ENCODE assay signal across 11 mouse cellular contexts in genomic region chr8:6604232-6604804, GRCm38 (mm10).
A peak's percentile ranks its signal among the peaks of the same experiment; 100 is the strongest.
DNase-seq lines count a peak whose midpoint lies in the region; ATAC-seq lines count a peak whose summit lies in the region.
"Had no signal": no experiment of that assay in that cellular context is flagged by ENCODE, and none has a peak within 500 bp of the region (broad histone marks: within the 10 kb centered on the region; RNA-seq: fewer than 3 reads in every experiment).

No protein-coding gene starts in this region.

- H3K4me3 ChIP-seq in kidney, embryonic 14.5 days (ENCODE audit: low read length): no peak overlapping the region
- no peak overlapping the region for H3K4me3 ChIP-seq in forebrain, embryonic 14.5 days (ENCODE audit: low read depth, low read length)
- no peak overlapping the region for H3K4me3 ChIP-seq in neural tube, embryonic 12.5 days
- H3K4me3 ChIP-seq: heart, embryonic 13.5 days had no signal

- H3K4me2 ChIP-seq in kidney, embryonic 14.5 days (replicated peaks; ENCODE audit: low read depth, low read length): no peak overlapping the region
- H3K4me2 ChIP-seq in forebrain, embryonic 14.5 days (ENCODE audit: low read length): no peak overlapping the region; the same call in 1 of the 2 replicates
- H3K4me2 ChIP-seq in neural tube, embryonic 12.5 days (replicated peaks): no peak overlapping the region
- H3K4me2 ChIP-seq: heart, embryonic 13.5 days; liver, embryonic 11.5 days had no signal

- ATAC-seq in kidney, embryonic 14.5 days (ENCODE audit: low FRiP score, low TSS enrichment): no peak
- ATAC-seq in forebrain, embryonic 14.5 days: peak; percentile 80
- ATAC-seq in neural tube, embryonic 12.5 days (ENCODE audit: low FRiP score, low read depth): 0 out of 2 replicates have a peak, but pooled peaks have one; percentile 30

- no peaks in the 10 kb centered on the region for H3K4me1 ChIP-seq in kidney, embryonic 14.5 days (ENCODE audit: control insufficient read depth, insufficient read depth, low read length)
- H3K4me1 ChIP-seq in forebrain, embryonic 14.5 days (ENCODE audit: control insufficient read depth, insufficient read depth, low read length): peaks cover 6% of the 10 kb centered on the region
- peaks cover 5% of the 10 kb centered on the region for H3K4me1 ChIP-seq in neural tube, embryonic 12.5 days

- H3K9me3 ChIP-seq in kidney, embryonic 14.5 days (ENCODE audit: control insufficient read depth, low read length): no peaks in the 10 kb centered on the region
- H3K9me3 ChIP-seq in forebrain, embryonic 14.5 days (replicated peaks; ENCODE audit: control insufficient read depth, low read length): no peaks in the 10 kb centered on the region
- H3K9me3 ChIP-seq in neural tube, embryonic 12.5 days: no peaks in the 10 kb centered on the region
- H3K9me3 ChIP-seq: heart, embryonic 13.5 days had no signal

- no peak overlapping the region for H3K9ac ChIP-seq in kidney, embryonic 14.5 days (ENCODE audit: low read depth, low read length)
- no peak overlapping the region for H3K9ac ChIP-seq in forebrain, embryonic 14.5 days (ENCODE audit: low read length)
- H3K9ac ChIP-seq in neural tube, embryonic 12.5 days: no peak overlapping the region
- H3K9ac ChIP-seq: heart, embryonic 13.5 days had no signal

- DNase-seq in kidney, adult 9 months: peak; percentile 34
- DNase-seq in forebrain, embryonic 14.5 days (ENCODE audit: low spot score): peak; percentile 85
- DNase-seq in layer of hippocampus, adult 8-10 months (ENCODE audit: low spot score in 2 of 2): peak; percentile 25 to 33
- no peak for DNase-seq in thymus, postnatal 25 days
- DNase-seq in embryo, embryonic 10.5 days (ENCODE audit: low spot score): no peak
- DNase-seq in adrenal gland, postnatal 10 days: no peak
- DNase-seq: kidney, adult 18-20 months had no signal

- no peaks in the 10 kb centered on the region for H3K36me3 ChIP-seq in kidney, embryonic 14.5 days (ENCODE audit: control insufficient read depth, insufficient read depth, low read length)
- no peaks in the 10 kb centered on the region for H3K36me3 ChIP-seq in forebrain, embryonic 14.5 days (ENCODE audit: control insufficient read depth, insufficient read depth, low read length)
- H3K36me3 ChIP-seq in neural tube, embryonic 12.5 days: no peaks in the 10 kb centered on the region
- H3K36me3 ChIP-seq: heart, embryonic 13.5 days had no signal

- no peak overlapping the region for H3K27ac ChIP-seq in kidney, embryonic 14.5 days (ENCODE audit: low read depth, low read length)
- no peak overlapping the region for H3K27ac ChIP-seq in forebrain, embryonic 14.5 days (ENCODE audit: low read depth, low read length)
- no peak overlapping the region for H3K27ac ChIP-seq in neural tube, embryonic 12.5 days
- H3K27ac ChIP-seq: heart, embryonic 13.5 days had no signal

- no peaks in the 10 kb centered on the region for H3K27me3 ChIP-seq in kidney, embryonic 14.5 days (ENCODE audit: control insufficient read depth, insufficient read depth, low read length)
- no peaks in the 10 kb centered on the region for H3K27me3 ChIP-seq in forebrain, embryonic 14.5 days (replicated peaks; ENCODE audit: control insufficient read depth, insufficient read depth, low read length)
- H3K27me3 ChIP-seq in neural tube, embryonic 12.5 days (replicated peaks): no peaks in the 10 kb centered on the region
- H3K27me3 ChIP-seq: heart, embryonic 13.5 days had no signal

- 76% methylated on average over 5 of the region's 5 CpGs for WGBS in kidney, embryonic 14.5 days
- WGBS in forebrain, embryonic 14.5 days: 10% methylated on average over 5 of the region's 5 CpGs
- 58% methylated on average over 5 of the region's 5 CpGs for WGBS in neural tube, embryonic 12.5 days

Comparison
In these comparisons a context has a peak if more than half of its experiments do, and no peak if none do; other contexts are left out.
1. DNase-seq: peak in kidney, adult 9 months (single experiment), forebrain, embryonic 14.5 days (single experiment) and layer of hippocampus, adult 8-10 months (2 of 2); none in thymus, postnatal 25 days (single experiment), embryo, embryonic 10.5 days (single experiment) and adrenal gland, postnatal 10 days (single experiment).